Mouse (Mus musculus) thymus, adult 2 months (tissue): ENCODE results near the gene Gm19345. TPM values are rescaled to one million over a fixed set of nuclear protein-coding genes. Genes with fewer than 3 reads are reported as not detected.
A peak's percentile ranks its signal among the peaks of the same experiment; 100 is the strongest.

ENCODE experiments used
- DNase-seq: peaks from one replicate; pipeline ENCODE4 v3.0.0; 2021
- H3K27ac ChIP-seq: fragments of 200-500 bp; 2 replicates; pipeline ENCODE4 v1.5.1; 2012; ENCODE audit warnings: low read length, control low read depth; ENCODE audit not compliant: control insufficient read depth, insufficient read depth
- H3K27me3 ChIP-seq: fragments of 200-500 bp; 2 replicates; pipeline ENCODE4 v1.6.1; 2012; ENCODE audit warnings: mild to moderate bottlenecking, low read length, moderate library complexity, mixed read lengths; ENCODE audit not compliant: control insufficient read depth, insufficient read depth
- H3K36me3 ChIP-seq: fragments of 200-500 bp; 2 replicates; pipeline ENCODE4 v1.6.1; 2012; ENCODE audit warnings: mild to moderate bottlenecking, low read length, moderate library complexity; ENCODE audit not compliant: control insufficient read depth, insufficient read depth
- H3K4me1 ChIP-seq: fragments of 200-500 bp; replicated peaks from 2 replicates; pipeline ENCODE4 v1.6.1; 2012; ENCODE audit warnings: low read length; ENCODE audit not compliant: control insufficient read depth, insufficient read depth
- H3K4me3 ChIP-seq: fragments of 200-500 bp; 2 replicates; pipeline ENCODE4 v1.5.1; 2012; ENCODE audit warnings: mild to moderate bottlenecking, low read length, control low read depth, moderate library complexity; ENCODE audit not compliant: control insufficient read depth, insufficient read depth
- CTCF ChIP-seq: fragments of 200-500 bp; IDR thresholded peaks from 2 replicates; pipeline ENCODE4 v1.5.1; 2012; ENCODE audit warnings: mild to moderate bottlenecking, control low read depth, low read length, moderate library complexity, borderline replicate concordance; ENCODE audit not compliant: control insufficient read depth, poor library complexity, insufficient read depth; ENCODE audit errors: extremely low read depth
- POLR2A ChIP-seq: fragments of 200-500 bp; IDR thresholded peaks from 2 replicates; pipeline ENCODE4 v1.6.1; 2012; ENCODE audit warnings: mild to moderate bottlenecking, low read length, control low read depth, moderate library complexity; ENCODE audit not compliant: control insufficient read depth, poor library complexity, insufficient read depth; ENCODE audit errors: extremely low read depth
- WGBS: fragments of 180-500 bp; shearing (Covaris S2); methylation state at CpG from one replicate; pipeline ENCODE4 v1.1.7; 2018; 5-methylcytosine and 5-hydroxymethylcytosine counted together
- polyA plus RNA-seq: library from polyadenylated mRNA; depleted of rRNA; stranded (reverse); fragments of >200 nt; gene quantifications from 2 replicates; pipeline ENCODE4 v1.2.3, GENCODE M21; 2012

Gm19345 gene
- polyA plus RNA-seq, 1 experiment, result 0.36 TPM

- no peak for TF ChIP-seq CTCF
- TF ChIP-seq POLR2A, result no peak
- Histone ChIP-seq H3K27me3 (no peaks in the 10 kb centered on the region), H3K27ac (no peak overlapping the region; the same call in 1 of the 2 replicates)
These were observed 10.9 kb upstream of the Gm19345 start for GRCm38 (mm10) chr7:19840936-19841335.

GRCm38 (mm10) chr7:19841686-19842413 lies 10.0 kb upstream of the Gm19345 start:
- peak; percentile 65 for DNase-seq
- TF ChIP-seq POLR2A, result no peak
- no peak for TF ChIP-seq CTCF
- Histone ChIP-seq H3K36me3 (no peaks in the 10 kb centered on the region), H3K27ac (peak overlapping the region; percentile 45; the same call in 1 of the 2 replicates), H3K27me3 (no peaks in the 10 kb centered on the region), H3K4me1 (peaks cover 52% of the 10 kb centered on the region), H3K4me3 (no peak overlapping the region)
- WGBS, result 56% methylated on average over 21 of the region's 21 CpGs

More at GRCm38 (mm10) chr7:19840936-19841335, 10.9 kb upstream of the Gm19345 start:
- no peak for DNase-seq
- WGBS, result 97% methylated on average over 3 of the region's 3 CpGs
- Histone ChIP-seq H3K4me1 (peaks cover 49% of the 10 kb centered on the region), H3K36me3 (no peaks in the 10 kb centered on the region), H3K4me3 (no peak overlapping the region)

- Histone ChIP-seq H3K4me3 (no peak overlapping the region), H3K36me3 (no peaks in the 10 kb centered on the region), H3K27me3 (no peaks in the 10 kb centered on the region), H3K27ac (no peak overlapping the region), H3K4me1 (peaks cover 60% of the 10 kb centered on the region)
- 78% methylated on average over 19 of the region's 19 CpGs for WGBS
- TF ChIP-seq POLR2A, result no peak
- TF ChIP-seq CTCF, result no peak
- no peak for DNase-seq
These were observed 8.8 kb upstream of the Gm19345 start for GRCm38 (mm10) chr7:19842885-19843504.

DNA sequence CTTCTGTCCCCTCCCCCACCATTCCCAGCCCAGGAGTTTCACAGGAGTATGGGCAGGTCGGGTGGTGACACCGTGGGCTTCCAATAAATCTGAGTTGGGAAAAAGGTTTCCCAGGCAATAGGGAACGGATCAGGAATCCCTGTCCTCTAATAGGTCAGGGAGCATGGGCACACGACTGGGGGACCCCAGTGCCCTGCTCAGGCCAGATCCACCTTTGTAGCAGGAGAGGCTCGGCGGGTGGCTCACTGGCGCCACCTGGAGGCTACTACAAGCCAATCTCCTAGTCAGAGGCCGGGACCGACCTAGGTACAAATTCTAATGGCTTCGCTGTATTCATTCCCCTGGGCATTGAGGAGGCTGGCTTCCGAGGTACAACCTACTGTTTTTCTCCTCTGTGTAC lies 8.2 kb upstream of the Gm19345 start:
- DNase-seq, result peak; percentile 72
- peaks cover 60% of the 10 kb centered on the region for H3K4me1 ChIP-seq

DNA sequence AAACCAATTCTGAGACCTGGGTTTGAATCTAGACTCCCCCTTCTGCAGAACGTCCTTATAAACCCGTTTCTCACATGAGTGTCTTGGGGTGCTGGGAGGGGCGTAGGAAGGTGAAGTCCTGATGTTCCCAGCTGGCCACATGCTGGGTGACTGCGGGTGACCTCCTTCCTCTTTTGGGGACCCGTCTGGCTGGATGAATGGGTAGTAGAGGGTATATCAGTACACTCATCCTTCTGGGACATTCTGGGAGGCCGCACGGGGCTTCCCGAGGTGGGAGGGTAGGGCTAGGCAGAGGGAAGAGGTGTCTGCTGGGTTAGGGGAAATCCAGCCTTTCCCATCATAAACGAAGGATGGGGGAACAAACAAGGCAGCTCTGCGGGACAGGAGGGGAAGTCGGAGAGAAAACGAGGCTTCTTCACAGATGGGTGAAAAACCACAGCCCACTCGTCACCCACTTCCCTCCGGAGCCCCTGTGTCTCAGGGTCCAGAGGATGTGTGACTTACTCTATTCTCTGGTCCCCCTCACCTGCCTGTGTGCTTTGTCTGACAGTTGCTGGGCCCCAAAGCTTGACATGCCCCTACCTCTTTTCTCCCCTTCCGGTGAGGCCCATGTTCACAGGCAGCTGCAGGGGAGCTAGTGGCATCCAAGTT lies 7.2 kb upstream of the Gm19345 start:
- 5% methylated on average over 15 of the region's 15 CpGs for WGBS
- no peaks in the 10 kb centered on the region for H3K36me3 ChIP-seq
- no peaks in the 10 kb centered on the region for H3K27me3 ChIP-seq
- TF ChIP-seq POLR2A (no peak; the same call in 1 of the 2 replicates), CTCF (no peak)
- DNase-seq, result peak; percentile 78
- H3K27ac ChIP-seq, result peak overlapping the region; percentile 95
- H3K4me3 ChIP-seq, result 0 out of 2 replicates have a peak overlapping the region, but pooled peaks have one; percentile 4
- H3K4me1 ChIP-seq, result peaks cover 60% of the 10 kb centered on the region

More for the DNA sequence above, 8.2 kb upstream of the Gm19345 start:
- Histone ChIP-seq H3K36me3 (no peaks in the 10 kb centered on the region), H3K27ac (peak overlapping the region; percentile 95), H3K27me3 (no peaks in the 10 kb centered on the region), H3K4me3 (no peak overlapping the region)
- TF ChIP-seq CTCF, result peak; percentile 88; the same call in 1 of the 2 replicates
- TF ChIP-seq POLR2A, result no peak
- WGBS, result 14% methylated on average over 11 of the region's 11 CpGs

DNA sequence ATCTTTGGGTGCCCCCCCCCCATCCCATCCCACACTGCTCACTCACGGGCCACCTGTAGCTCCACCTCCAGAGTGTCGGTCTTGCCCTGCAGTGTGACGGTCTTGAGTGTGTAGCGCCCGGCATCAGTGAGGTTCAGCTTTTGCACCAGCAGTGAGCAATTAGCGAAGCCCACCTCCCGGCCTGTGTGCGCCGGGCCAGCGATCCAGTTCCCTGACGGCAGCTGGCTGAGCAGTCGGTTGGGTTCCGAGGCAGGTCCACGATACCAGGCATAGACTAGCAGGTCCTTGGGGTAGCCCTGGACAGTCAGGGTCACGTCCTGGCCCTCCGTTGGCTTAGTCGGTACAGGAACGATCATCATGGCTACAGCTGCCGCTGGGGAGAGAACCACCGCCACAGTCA lies 1.7 kb downstream of the Gm19345 start:
- 96% methylated on average over 20 of the region's 20 CpGs for WGBS
- H3K36me3 ChIP-seq, result no peaks in the 10 kb centered on the region
- no peak overlapping the region for H3K27ac ChIP-seq
- no peaks in the 10 kb centered on the region for H3K27me3 ChIP-seq
- H3K4me3 ChIP-seq, result no peak overlapping the region
- TF ChIP-seq CTCF (no peak), POLR2A (no peak)
- no peaks in the 10 kb centered on the region; the same call in 1 of the 2 replicates for H3K4me1 ChIP-seq
- DNase-seq, result no peak
